Mouse (Mus musculus) lung, adult 2 months (tissue): ENCODE measurements around the gene Calhm1.

Experiments
- CTCF ChIP-seq: fragments of 200-500 bp; IDR thresholded peaks from 2 replicates; pipeline ENCODE4 v1.5.1; 2011; ENCODE audit warnings: mild to moderate bottlenecking, low read length, control low read depth; ENCODE audit not compliant: insufficient read depth
- POLR2A ChIP-seq: fragments of 200-500 bp; IDR thresholded peaks from 2 replicates; pipeline ENCODE4 v1.6.1; 2011; ENCODE audit warnings: low read depth, mild to moderate bottlenecking, control low read depth, low read length, borderline replicate concordance; ENCODE audit errors: extremely low read depth

DNA sequence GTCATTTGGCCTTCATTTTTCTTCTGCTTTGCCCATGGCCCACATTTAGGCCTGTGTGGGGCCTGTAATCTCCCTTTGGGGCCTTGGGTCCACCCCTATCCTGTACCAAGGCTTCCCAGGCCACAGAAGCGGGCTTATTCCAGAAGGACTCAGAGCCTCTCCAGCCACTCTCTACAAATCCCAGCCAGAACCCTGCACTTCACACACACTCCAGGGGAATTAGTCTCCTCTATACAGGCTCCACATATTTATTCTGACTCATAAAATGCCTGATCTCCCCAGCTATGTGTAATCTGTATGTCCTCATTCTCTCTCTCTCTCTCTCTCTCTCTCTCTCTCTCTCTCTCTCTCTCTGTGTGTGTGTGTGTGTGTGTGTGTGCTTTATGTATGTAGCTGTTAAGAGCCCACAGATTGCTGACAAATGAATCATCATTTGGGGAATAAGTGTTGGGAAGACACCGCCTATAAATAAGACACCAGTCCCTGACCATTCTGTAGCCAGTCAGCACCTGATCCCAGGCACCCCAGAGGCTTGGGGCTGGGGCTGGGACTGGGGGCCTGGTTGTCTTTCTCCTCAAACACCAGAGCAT, 33.0 kb upstream of the Calhm1 start:
- TF ChIP-seq POLR2A (no peak), CTCF (no peak)
